Mouse (Mus musculus): ENCODE results near the gene Lmbr1. TPM values are rescaled to one million over a fixed set of nuclear protein-coding genes. Genes with fewer than 3 reads are reported as not detected.

Gene Lmbr1
- total RNA-seq, 2 experiments from 2014 or later = 12.3 to 13.9 TPM

GRCm38 (mm10) chr5:29274746-29275145 is 103.4 kb downstream of the Lmbr1 start:
- DNase-seq (ENCODE audit: low spot score) = no peak
- intact Hi-C loops (cut with DNase I) = loop anchor here (5.0 kb wide), 1 partner anchor 822 kb away; no protein-coding TSS in a partner anchor

- intact Hi-C loops (cut with DNase I) = loop anchor here (5.0 kb wide), 1 partner anchor 821 kb away; no protein-coding TSS in a partner anchor
Measured at GRCm38 (mm10) chr5:29273426-29273825, 104.8 kb downstream of the Lmbr1 start.

GRCm38 (mm10) chr5:29270879-29271278 is 107.3 kb downstream of the Lmbr1 start:
- intact Hi-C loops (cut with DNase I) = loop anchor here (5.0 kb wide), 1 partner anchor 819 kb away; no protein-coding TSS in a partner anchor
- DNase-seq (ENCODE audit: low spot score) = no peak

More at GRCm38 (mm10) chr5:29273426-29273825, 104.8 kb downstream of the Lmbr1 start:
- DNase-seq (ENCODE audit: low spot score) = no peak

- intact Hi-C loops (cut with DNase I) = no loop called here
- DNase-seq (ENCODE audit: low spot score) = no peak
Measured at GRCm38 (mm10) chr5:29253876-29254275, 124.3 kb downstream of the Lmbr1 start.

- DNase-seq (ENCODE audit: low spot score) = no peak
- intact Hi-C loops (cut with DNase I) = no loop called here
Measured at GRCm38 (mm10) chr5:29251496-29251873, 126.7 kb downstream of the Lmbr1 start.

- intact Hi-C loops (cut with DNase I) = no loop called here
- no peak for DNase-seq (ENCODE audit: low spot score)
Measured at GRCm38 (mm10) chr5:29250795-29251495, 127.2 kb downstream of the Lmbr1 start.

- intact Hi-C loops (cut with DNase I) = no loop called here
- DNase-seq (ENCODE audit: low spot score) = no peak
Measured at GRCm38 (mm10) chr5:29244769-29245168, 133.4 kb downstream of the Lmbr1 start.

- no peak for DNase-seq (ENCODE audit: low spot score)
- intact Hi-C loops (cut with DNase I) = no loop called here
Measured at GRCm38 (mm10) chr5:29238379-29238778, 139.8 kb downstream of the Lmbr1 start.

GRCm38 (mm10) chr5:29230481-29230880 is 147.7 kb downstream of the Lmbr1 start:
- no peak for DNase-seq (ENCODE audit: low spot score)
- intact Hi-C loops (cut with DNase I) = no loop called here

- DNase-seq (ENCODE audit: low spot score) = no peak
- intact Hi-C loops (cut with DNase I) = no loop called here
Measured at GRCm38 (mm10) chr5:29224089-29224488, 154.1 kb downstream of the Lmbr1 start.

GRCm38 (mm10) chr5:29217997-29218396 is 160.2 kb downstream of the Lmbr1 start:
- intact Hi-C loops (cut with DNase I) = no loop called here
- no peak for DNase-seq (ENCODE audit: low spot score)

- intact Hi-C loops (cut with DNase I) = no loop called here
- DNase-seq (ENCODE audit: low spot score) = no peak
Measured at GRCm38 (mm10) chr5:29211980-29212555, 166.1 kb downstream of the Lmbr1 start.

GRCm38 (mm10) chr5:29205690-29206089 is 172.5 kb downstream of the Lmbr1 start:
- intact Hi-C loops (cut with DNase I) = no loop called here
- DNase-seq (ENCODE audit: low spot score) = no peak

- DNase-seq (ENCODE audit: low spot score) = no peak
- intact Hi-C loops (cut with DNase I) = no loop called here
Measured at GRCm38 (mm10) chr5:29199868-29200267, 178.3 kb downstream of the Lmbr1 start.

GRCm38 (mm10) chr5:29198960-29199488 is 179.2 kb downstream of the Lmbr1 start:
- intact Hi-C loops (cut with DNase I) = no loop called here
- no peak for DNase-seq (ENCODE audit: low spot score)

GRCm38 (mm10) chr5:29197187-29197586 is 181.0 kb downstream of the Lmbr1 start:
- DNase-seq (ENCODE audit: low spot score) = no peak
- intact Hi-C loops (cut with DNase I) = no loop called here

- intact Hi-C loops (cut with DNase I) = no loop called here
Measured at GRCm38 (mm10) chr5:29196264-29196658, 181.9 kb downstream of the Lmbr1 start.

GRCm38 (mm10) chr5:29195570-29196263 is 182.5 kb downstream of the Lmbr1 start, which contains the start of gene Rnf32:
TSS of gene Rnf32 (plus strand) at chr5:29195992.
- peak; percentile 22 for DNase-seq (ENCODE audit: low spot score)
- intact Hi-C loops (cut with DNase I) = no loop called here

More at GRCm38 (mm10) chr5:29196264-29196658, 181.9 kb downstream of the Lmbr1 start:
- no peak for DNase-seq (ENCODE audit: low spot score)

GRCm38 (mm10) chr5:29195231-29195569 is 183.0 kb downstream of the Lmbr1 start:
- intact Hi-C loops (cut with DNase I) = no loop called here
- no peak for DNase-seq (ENCODE audit: low spot score)

- intact Hi-C loops (cut with DNase I) = no loop called here
- no peak for DNase-seq (ENCODE audit: low spot score)
Measured at GRCm38 (mm10) chr5:29186798-29187197, 191.4 kb downstream of the Lmbr1 start.
